Mouse (Mus musculus): ENCODE results near the gene Btbd17. TPM values are rescaled to one million over a fixed set of nuclear protein-coding genes. Genes with fewer than 3 reads are reported as not detected.

The Btbd17 gene
- polyA plus RNA-seq, 1 experiment from 2014 or later, result 0.47 TPM

- Histone ChIP-seq H3K27me3 (ENCODE audit: insufficient read depth, low read length) (peaks cover 59% of the 10 kb centered on the region), H3K36me3 (ENCODE audit: insufficient read depth, low read length) (no peaks in the 10 kb centered on the region), H3K9me3 (ENCODE audit: low read length) (no peaks in the 10 kb centered on the region), H3K4me2 (replicated peaks; ENCODE audit: low read depth, low read length) (no peak overlapping the region), H3K27ac (ENCODE audit: low read length) (no peak overlapping the region), H3K4me1 (ENCODE audit: insufficient read depth, low read length) (peaks cover 44% of the 10 kb centered on the region), H3K9ac (replicated peaks; ENCODE audit: low read length) (no peak overlapping the region), H3K4me3 (ENCODE audit: low read length) (no peak overlapping the region)
- ATAC-seq (ENCODE audit: low FRiP score, low TSS enrichment), result no peak
- WGBS, result 56% methylated on average over 5 of the region's 5 CpGs
Observed at GRCm38 (mm10) chr11:114792931-114793494, 2.7 kb downstream of the Btbd17 start.

DNA sequence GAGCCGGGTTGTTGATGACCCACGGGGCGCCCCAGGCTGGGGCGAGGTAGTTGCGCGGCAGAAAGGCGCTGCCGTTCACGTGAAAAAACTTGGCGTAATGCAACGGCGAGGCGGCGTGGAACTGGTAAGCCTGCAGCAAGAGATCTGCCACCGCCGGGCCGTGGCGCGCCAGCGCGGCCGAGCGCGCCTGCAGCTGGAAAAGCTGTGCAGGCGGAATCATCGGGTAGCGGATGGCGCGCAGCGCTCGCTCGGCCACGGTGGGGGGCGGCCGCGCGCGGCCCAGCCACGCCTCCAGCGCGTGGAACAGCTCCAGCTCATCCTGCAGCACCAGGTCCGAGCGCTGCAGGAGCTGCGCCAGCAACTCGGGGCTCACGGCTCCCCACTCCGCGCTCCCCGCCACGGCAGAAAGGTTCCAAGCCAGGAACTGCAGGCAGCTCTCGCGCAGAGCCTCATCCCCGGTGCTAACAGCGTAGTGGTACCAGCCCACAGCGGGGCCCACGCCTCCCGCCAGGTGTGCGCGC is 3.8 kb downstream of the Btbd17 start:
- Histone ChIP-seq H3K36me3 (ENCODE audit: insufficient read depth, low read length) (no peaks in the 10 kb centered on the region), H3K4me3 (ENCODE audit: low read length) (peak overlapping the region; percentile 50), H3K4me1 (ENCODE audit: insufficient read depth, low read length) (peaks cover 44% of the 10 kb centered on the region), H3K9me3 (ENCODE audit: low read length) (no peaks in the 10 kb centered on the region), H3K9ac (replicated peaks; ENCODE audit: low read length) (peak overlapping the region; percentile 57), H3K4me2 (replicated peaks; ENCODE audit: low read depth, low read length) (peak overlapping the region; percentile 87), H3K27ac (ENCODE audit: low read length) (no peak overlapping the region), H3K27me3 (ENCODE audit: insufficient read depth, low read length) (peaks cover 70% of the 10 kb centered on the region)
- ATAC-seq (ENCODE audit: low FRiP score, low TSS enrichment), result no peak
- WGBS, result 1% methylated on average over 59 of the region's 59 CpGs

- Histone ChIP-seq H3K36me3 (ENCODE audit: insufficient read depth, low read length) (no peaks in the 10 kb centered on the region), H3K4me3 (ENCODE audit: low read length) (peak overlapping the region; percentile 50), H3K27ac (ENCODE audit: low read length) (no peak overlapping the region), H3K27me3 (ENCODE audit: insufficient read depth, low read length) (peaks cover 75% of the 10 kb centered on the region), H3K4me1 (ENCODE audit: insufficient read depth, low read length) (peaks cover 45% of the 10 kb centered on the region), H3K9ac (replicated peaks; ENCODE audit: low read length) (peak overlapping the region; percentile 57), H3K9me3 (ENCODE audit: low read length) (no peaks in the 10 kb centered on the region), H3K4me2 (replicated peaks; ENCODE audit: low read depth, low read length) (peak overlapping the region; percentile 87)
- 3% methylated on average over 48 of the region's 50 CpGs for WGBS
- ATAC-seq (ENCODE audit: low FRiP score, low TSS enrichment), result no peak
Observed at GRCm38 (mm10) chr11:114791351-114791889, 4.3 kb downstream of the Btbd17 start.

DNA sequence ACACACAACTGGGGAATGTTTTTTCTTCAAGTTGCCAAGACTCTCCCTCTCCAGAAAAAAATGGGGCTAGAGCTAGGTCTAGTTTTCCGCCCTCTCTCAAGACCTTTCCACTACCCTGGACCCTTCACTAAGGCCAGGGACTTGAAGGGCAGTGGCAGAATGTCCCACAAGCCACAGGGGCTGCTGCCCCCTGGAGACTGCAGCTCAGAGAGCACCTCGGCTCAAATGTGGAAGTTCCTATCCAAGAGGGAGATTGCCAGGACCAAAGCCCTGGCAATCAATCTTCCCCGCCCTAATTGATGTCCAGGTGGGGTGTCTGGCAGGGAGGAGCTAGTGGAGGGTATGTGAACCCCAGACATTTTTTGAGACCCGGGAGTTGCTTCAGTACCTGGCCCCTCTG is 4.9 kb downstream of the Btbd17 start:
- H3K9ac ChIP-seq (replicated peaks; ENCODE audit: low read length), result no peak overlapping the region
- no peaks in the 10 kb centered on the region for H3K36me3 ChIP-seq (ENCODE audit: insufficient read depth, low read length)
- H3K27me3 ChIP-seq (ENCODE audit: insufficient read depth, low read length), result peaks cover 81% of the 10 kb centered on the region
- 31% methylated on average over 4 of the region's 4 CpGs for WGBS
- H3K4me1 ChIP-seq (ENCODE audit: insufficient read depth, low read length), result peaks cover 46% of the 10 kb centered on the region
- no peak overlapping the region for H3K27ac ChIP-seq (ENCODE audit: low read length)
- no peak overlapping the region for H3K4me2 ChIP-seq (replicated peaks; ENCODE audit: low read depth, low read length)
- ATAC-seq (ENCODE audit: low FRiP score, low TSS enrichment), result no peak
- no peaks in the 10 kb centered on the region for H3K9me3 ChIP-seq (ENCODE audit: low read length)
- no peak overlapping the region for H3K4me3 ChIP-seq (ENCODE audit: low read length)

- Histone ChIP-seq H3K4me2 (replicated peaks; ENCODE audit: low read depth, low read length) (no peak overlapping the region), H3K27ac (ENCODE audit: low read length) (no peak overlapping the region), H3K27me3 (ENCODE audit: insufficient read depth, low read length) (peaks cover 88% of the 10 kb centered on the region), H3K4me3 (ENCODE audit: low read length) (no peak overlapping the region), H3K4me1 (ENCODE audit: insufficient read depth, low read length) (peaks cover 42% of the 10 kb centered on the region), H3K36me3 (ENCODE audit: insufficient read depth, low read length) (no peaks in the 10 kb centered on the region), H3K9me3 (ENCODE audit: low read length) (no peaks in the 10 kb centered on the region), H3K9ac (replicated peaks; ENCODE audit: low read length) (no peak overlapping the region)
- WGBS, result 71% methylated on average over 12 of the region's 12 CpGs
- ATAC-seq (ENCODE audit: low FRiP score, low TSS enrichment), result no peak
Observed at GRCm38 (mm10) chr11:114790171-114790570, 5.6 kb downstream of the Btbd17 start.

- WGBS, result 21% methylated on average over 9 of the region's 9 CpGs
- ATAC-seq (ENCODE audit: low FRiP score, low TSS enrichment), result no peak
- Histone ChIP-seq H3K27me3 (ENCODE audit: insufficient read depth, low read length) (peaks cover 92% of the 10 kb centered on the region), H3K27ac (ENCODE audit: low read length) (no peak overlapping the region), H3K4me3 (ENCODE audit: low read length) (no peak overlapping the region), H3K9me3 (ENCODE audit: low read length) (no peaks in the 10 kb centered on the region), H3K4me2 (replicated peaks; ENCODE audit: low read depth, low read length) (no peak overlapping the region; the same call in 1 of the 2 replicates), H3K9ac (replicated peaks; ENCODE audit: low read length) (no peak overlapping the region), H3K36me3 (ENCODE audit: insufficient read depth, low read length) (no peaks in the 10 kb centered on the region), H3K4me1 (ENCODE audit: insufficient read depth, low read length) (peaks cover 37% of the 10 kb centered on the region)
Observed at GRCm38 (mm10) chr11:114789716-114790115, 6.0 kb downstream of the Btbd17 start.

- Histone ChIP-seq H3K9me3 (ENCODE audit: low read length) (no peaks in the 10 kb centered on the region), H3K4me2 (replicated peaks; ENCODE audit: low read depth, low read length) (peak overlapping the region; percentile 44), H3K27me3 (ENCODE audit: insufficient read depth, low read length) (peaks cover 95% of the 10 kb centered on the region), H3K36me3 (ENCODE audit: insufficient read depth, low read length) (no peaks in the 10 kb centered on the region), H3K9ac (replicated peaks; ENCODE audit: low read length) (no peak overlapping the region), H3K4me1 (ENCODE audit: insufficient read depth, low read length) (peaks cover 33% of the 10 kb centered on the region), H3K4me3 (ENCODE audit: low read length) (peak overlapping the region; percentile 18; the same call in 1 of the 2 replicates), H3K27ac (ENCODE audit: low read length) (no peak overlapping the region)
- peak; percentile 40; the same call in 1 of the 2 replicates for ATAC-seq (ENCODE audit: low FRiP score, low TSS enrichment)
- 6% methylated on average over 30 of the region's 30 CpGs for whole genome bisulfite sequencing
Observed at GRCm38 (mm10) chr11:114789061-114789714, 6.6 kb downstream of the Btbd17 start.

- H3K4me1 ChIP-seq (ENCODE audit: insufficient read depth, low read length), result peaks cover 22% of the 10 kb centered on the region
- H3K4me2 ChIP-seq (replicated peaks; ENCODE audit: low read depth, low read length), result no peak overlapping the region
- H3K27me3 ChIP-seq (ENCODE audit: insufficient read depth, low read length), result peaks cover 80% of the 10 kb centered on the region
- no peak overlapping the region for H3K4me3 ChIP-seq (ENCODE audit: low read length)
- ATAC-seq (ENCODE audit: low FRiP score, low TSS enrichment), result no peak
- WGBS, result 81% methylated on average over 3 of the region's 3 CpGs
- H3K9ac ChIP-seq (replicated peaks; ENCODE audit: low read length), result no peak overlapping the region
- no peak overlapping the region for H3K27ac ChIP-seq (ENCODE audit: low read length)
- H3K36me3 ChIP-seq (ENCODE audit: insufficient read depth, low read length), result no peaks in the 10 kb centered on the region
- H3K9me3 ChIP-seq (ENCODE audit: low read length), result no peaks in the 10 kb centered on the region
Observed at GRCm38 (mm10) chr11:114787611-114788010, 8.1 kb downstream of the Btbd17 start.

DNA sequence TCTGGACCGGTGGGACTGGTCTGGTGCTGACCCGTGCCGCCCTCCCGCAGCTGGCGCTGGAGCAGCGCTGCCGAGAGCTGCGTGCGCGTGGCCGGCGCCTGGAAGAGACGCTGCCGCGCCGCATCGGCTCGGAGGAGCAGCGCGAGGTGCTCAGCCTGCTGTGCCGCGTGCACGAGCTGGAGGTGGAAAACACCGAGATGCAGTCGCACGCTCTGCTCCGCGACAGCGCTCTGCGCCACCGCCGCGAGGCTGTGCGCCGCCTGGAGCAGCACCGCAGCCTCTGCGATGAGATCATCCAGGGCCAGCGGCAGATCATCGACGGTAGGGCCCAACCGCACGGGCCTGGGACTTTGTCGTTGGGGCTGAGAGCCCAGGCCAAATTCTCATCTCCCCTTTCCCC is 9.4 kb downstream of the Btbd17 start:
- peak; percentile 21; the same call in 1 of the 2 replicates for ATAC-seq (ENCODE audit: low FRiP score, low TSS enrichment)

GRCm38 (mm10) chr11:114785892-114786291 is 9.9 kb downstream of the Btbd17 start:
- Histone ChIP-seq H3K27ac (ENCODE audit: low read length) (no peak overlapping the region), H3K4me1 (ENCODE audit: insufficient read depth, low read length) (peaks cover 12% of the 10 kb centered on the region), H3K9me3 (ENCODE audit: low read length) (no peaks in the 10 kb centered on the region), H3K27me3 (ENCODE audit: insufficient read depth, low read length) (peaks cover 63% of the 10 kb centered on the region), H3K36me3 (ENCODE audit: insufficient read depth, low read length) (no peaks in the 10 kb centered on the region), H3K4me2 (replicated peaks; ENCODE audit: low read depth, low read length) (peak overlapping the region; percentile 45), H3K9ac (replicated peaks; ENCODE audit: low read length) (0 out of 2 replicates have a peak overlapping the region, but pooled peaks have one; percentile 37), H3K4me3 (ENCODE audit: low read length) (peak overlapping the region; percentile 30)
- WGBS, result 49% methylated on average over 10 of the region's 10 CpGs
- 0 out of 2 replicates have a peak, but pooled peaks have one; percentile 9 for ATAC-seq (ENCODE audit: low FRiP score, low TSS enrichment)

More for the DNA sequence above, 9.4 kb downstream of the Btbd17 start:
- peaks cover 67% of the 10 kb centered on the region for H3K27me3 ChIP-seq (ENCODE audit: insufficient read depth, low read length)
- H3K4me2 ChIP-seq (replicated peaks; ENCODE audit: low read depth, low read length), result peak overlapping the region; percentile 45
- H3K4me1 ChIP-seq (ENCODE audit: insufficient read depth, low read length), result peaks cover 14% of the 10 kb centered on the region
- peak overlapping the region; percentile 37; the same call in 1 of the 2 replicates for H3K9ac ChIP-seq (replicated peaks; ENCODE audit: low read length)
- peak overlapping the region; percentile 30 for H3K4me3 ChIP-seq (ENCODE audit: low read length)
- no peaks in the 10 kb centered on the region for H3K36me3 ChIP-seq (ENCODE audit: insufficient read depth, low read length)
- no peaks in the 10 kb centered on the region for H3K9me3 ChIP-seq (ENCODE audit: low read length)
- no peak overlapping the region for H3K27ac ChIP-seq (ENCODE audit: low read length)
- 1% methylated on average over 43 of the region's 43 CpGs for WGBS

Data from kidney, embryonic 16.5 days (tissue).